Mouse (Mus musculus) mouse trophoblast stem cell (cell line): ENCODE measurements around the gene Plxnd1.

Source experiments
- in situ Hi-C, 2 experiments: fragments of 300-500 bp; cut with MseI, MboI; formaldehyde crosslinking; loops; 2 replicates in 1 of 2; 3 replicates in 1 of 2; pipeline ENCODE4 v1.15.1; 2025

The Plxnd1 gene

DNA sequence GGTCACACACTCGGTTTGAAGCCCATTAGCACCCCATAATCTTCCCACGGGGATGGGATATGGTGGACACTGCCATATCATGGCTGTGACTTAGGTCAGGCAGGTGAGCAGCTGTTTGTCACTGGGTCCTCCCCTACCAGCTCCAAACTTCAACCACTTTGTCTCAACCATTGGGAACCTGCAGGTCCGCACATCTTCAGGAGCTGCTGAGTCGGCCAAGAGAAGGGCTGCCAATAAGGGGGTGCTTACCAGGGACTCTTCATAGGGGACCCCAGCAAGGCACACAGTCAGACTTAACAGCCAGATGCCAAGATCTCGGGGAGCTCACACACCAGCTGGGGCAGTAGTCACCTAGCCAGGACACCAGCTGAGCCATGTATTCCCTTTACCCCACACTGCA lies 6.0 kb upstream of the Plxnd1 start:
- in situ Hi-C loops: no loop called here

DNA sequence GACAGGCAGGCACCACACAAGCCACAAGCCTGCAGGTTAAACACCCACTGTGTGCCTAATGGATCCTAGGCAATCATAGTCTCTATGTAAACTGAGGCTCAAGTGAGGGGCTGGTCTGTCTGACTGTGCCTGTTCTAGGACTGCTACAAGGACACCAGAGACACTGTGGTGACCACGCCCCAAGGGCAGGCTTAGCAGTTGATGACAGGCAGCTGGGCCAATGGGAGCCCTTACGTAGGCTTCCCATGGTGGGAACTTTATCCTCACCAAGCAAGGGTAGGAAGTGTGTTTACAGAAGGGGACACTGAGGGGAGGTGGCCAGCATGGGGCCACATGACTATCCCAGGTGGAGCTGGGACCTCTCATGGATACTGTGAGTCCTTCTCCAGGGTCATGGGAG lies 4.4 kb upstream of the Plxnd1 start:
- in situ Hi-C loops: no loop called here

DNA sequence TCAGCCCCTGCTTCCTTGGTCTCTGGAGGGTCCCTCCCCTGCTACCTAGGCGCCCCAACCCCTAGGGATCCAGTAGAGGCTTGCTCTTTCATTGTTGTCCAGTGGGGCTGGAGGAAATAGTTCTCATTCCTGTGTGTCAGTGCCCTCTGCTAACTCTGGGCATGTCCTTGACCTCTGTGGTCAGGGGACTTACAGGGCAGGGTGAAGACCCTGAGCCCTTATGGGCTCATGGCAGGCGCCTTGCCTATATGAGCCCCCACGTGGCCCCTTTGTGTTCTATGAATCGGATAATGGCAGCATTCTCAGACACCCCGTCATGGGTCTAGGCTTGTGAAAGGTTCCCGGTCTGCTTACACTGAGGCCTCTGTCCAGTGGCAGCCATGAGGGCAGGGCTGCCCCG lies 4.0 kb upstream of the Plxnd1 start:
- in situ Hi-C loops: no loop called here

DNA sequence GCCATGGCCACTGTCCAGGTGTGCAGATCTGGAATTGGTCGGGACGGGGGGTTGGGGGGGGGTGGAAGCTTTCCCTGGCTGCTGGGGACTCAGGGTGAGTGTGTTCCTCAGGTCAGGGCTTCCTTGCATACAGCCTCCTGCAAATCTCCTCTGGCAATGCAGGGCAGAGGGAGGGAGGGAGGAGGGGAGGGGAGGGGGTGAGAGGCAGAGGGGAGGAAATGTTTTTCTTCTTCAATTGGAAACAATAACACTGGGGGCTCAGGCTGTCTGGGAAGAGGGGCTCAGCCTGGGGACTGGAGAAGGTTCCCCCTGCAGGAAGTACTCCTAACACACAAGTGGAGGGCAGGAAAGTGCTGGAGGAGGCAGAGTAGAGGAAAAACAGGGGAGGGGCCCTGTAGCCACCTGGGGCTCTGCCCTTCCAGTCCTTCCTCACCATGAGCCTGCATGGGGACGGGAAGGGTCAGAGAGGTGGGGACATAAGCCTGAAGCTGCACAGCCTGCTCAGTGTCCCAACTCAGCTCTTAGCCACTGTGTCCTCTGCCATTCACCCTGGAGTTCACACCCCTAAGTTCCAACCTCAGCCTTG lies 3.0 kb upstream of the Plxnd1 start:
- in situ Hi-C loops: no loop called here

DNA sequence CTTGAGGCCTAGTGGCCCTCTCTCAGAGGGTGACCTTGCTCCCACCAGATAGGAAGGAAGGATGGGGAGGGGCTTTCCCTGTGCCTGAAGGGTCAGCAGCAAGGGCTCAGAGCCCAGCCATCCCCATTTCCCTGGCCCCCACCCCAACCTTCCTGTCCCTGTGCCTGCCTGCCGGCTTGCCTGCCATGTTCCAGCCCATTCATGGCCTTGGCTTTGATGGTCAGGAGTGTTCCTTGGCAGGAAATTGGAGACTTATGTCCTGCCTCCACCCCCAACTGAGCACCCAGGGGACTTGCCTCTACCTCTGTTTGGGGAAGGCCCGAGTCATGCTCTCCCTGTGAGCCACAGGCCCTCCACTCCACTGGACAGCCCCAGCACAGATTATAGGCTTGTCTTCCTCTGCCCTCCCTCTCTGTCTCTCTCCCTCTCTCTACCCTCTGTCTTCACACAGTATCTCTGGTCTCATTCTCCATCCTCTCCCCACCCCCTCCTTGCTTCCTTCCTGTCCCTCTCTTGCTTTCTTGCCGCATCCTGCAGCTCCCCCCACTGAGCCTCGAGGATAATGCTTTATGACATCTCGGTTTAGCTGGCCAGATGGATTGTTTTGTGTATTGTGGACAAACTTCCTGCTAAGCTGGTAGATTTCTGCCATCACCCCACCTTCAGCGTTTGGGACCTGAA lies 1.5 kb upstream of the Plxnd1 start:
- in situ Hi-C loops: no loop called here

DNA sequence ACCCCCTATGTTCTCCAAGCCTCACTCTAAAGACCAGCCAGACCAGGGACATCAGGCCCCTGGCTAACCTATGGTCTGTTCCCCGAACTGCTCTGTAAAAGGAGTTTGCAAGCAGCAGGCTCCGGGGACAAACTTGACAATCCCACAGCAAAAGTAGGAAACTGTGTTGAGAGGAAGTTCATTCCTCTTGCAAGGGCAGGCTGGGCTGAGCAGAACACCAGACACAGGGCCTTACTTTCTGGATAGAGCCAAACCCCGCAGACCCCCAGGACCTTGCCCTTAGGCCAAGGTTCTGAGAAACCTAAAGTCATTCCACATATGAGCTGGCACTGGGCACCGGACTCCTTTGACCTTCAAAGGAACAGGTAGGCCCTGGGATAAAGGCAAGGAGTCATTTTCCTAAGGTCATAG lies 731 bp upstream of the Plxnd1 start:
- in situ Hi-C loops: no loop called here

DNA sequence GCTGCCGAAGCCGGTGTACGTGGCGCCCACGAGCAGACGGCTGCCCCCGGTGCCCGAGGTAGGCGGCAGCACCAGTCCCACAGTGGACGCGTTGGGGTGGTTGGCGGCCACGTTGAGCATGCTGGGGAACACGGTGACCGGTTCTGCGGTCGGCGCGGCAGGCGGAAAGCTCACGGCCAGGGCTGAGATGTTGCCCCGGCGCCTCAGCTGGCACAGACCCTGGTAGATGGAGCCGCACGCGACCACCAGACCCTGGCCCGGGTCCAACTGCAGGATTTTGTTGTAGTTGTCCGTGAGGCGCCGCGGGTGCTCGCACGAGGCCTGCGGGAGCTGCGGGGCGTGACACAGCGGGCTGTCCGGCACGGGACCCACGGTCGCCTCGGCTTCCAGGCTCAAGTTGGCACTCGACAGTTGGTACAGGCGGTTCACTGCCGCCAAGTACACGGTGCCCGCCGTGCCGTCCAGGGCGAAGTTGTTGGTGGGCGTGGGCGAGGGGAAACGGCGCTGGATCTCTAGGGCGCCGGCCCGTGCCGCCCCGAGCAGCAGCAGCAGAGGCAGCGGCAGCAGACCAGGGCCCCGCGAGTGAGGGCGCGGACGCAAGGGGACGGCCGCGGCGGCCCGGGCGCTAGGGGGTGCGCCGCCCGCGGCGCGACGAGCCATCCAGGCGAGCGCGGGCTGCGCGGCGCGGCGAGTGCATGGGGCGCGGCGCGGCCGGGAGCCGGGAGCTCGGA lies 494 bp downstream of the Plxnd1 start:
- in situ Hi-C loops: no loop called here

DNA sequence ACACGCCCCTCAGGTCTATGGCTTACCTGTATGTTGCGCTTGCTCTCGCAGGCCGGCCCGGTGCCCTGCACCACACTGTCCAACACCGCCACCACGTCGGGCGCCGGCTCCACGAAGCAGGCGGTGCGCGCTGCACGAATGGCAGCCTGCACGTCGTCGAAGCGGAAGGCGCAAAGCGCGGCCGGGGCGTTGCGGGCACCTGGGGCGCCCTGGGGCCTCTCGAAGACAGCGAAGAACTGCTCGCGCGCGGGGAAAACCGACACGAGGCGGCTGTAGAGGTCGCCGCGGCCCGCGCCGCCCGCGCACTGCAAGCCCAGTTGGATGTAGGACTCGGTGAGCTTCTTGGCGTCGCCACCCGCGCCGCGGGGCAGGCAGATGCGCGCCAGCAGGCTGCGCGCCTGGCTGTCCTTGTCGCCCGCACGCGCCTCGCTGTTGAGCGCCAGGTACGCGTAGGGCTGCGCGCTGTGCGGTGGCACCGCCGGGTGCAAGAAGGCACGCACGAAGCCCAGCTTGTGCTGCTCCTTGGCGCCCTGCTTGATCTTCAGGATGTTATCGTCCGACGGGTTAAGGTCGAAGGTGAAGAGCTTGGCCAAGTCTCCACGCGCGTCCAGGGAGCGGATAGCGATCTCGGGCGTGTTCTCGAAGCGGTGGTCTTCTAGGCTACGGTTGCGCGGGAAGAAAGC lies 1.2 kb downstream of the Plxnd1 start:
- in situ Hi-C loops: no loop called here

DNA sequence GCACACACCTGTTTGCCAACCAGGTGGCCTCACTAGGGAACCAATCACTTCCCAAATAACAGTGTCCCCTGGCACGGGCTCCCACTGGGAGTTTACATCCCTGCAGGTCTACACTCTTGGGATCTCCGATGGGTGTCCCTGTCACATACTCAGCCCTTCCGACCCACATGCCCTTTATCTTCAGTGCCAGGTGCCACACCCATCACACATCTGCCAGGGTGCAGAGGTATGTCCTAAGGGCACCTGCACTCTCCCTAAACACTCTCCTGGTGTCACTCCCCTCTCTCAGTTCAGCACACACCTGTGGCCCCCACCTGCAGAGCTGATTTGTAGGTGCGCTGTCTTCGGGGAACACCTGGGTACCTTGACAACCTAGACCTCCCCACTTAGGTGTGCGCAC lies 1.8 kb downstream of the Plxnd1 start:
- in situ Hi-C loops: no loop called here

DNA sequence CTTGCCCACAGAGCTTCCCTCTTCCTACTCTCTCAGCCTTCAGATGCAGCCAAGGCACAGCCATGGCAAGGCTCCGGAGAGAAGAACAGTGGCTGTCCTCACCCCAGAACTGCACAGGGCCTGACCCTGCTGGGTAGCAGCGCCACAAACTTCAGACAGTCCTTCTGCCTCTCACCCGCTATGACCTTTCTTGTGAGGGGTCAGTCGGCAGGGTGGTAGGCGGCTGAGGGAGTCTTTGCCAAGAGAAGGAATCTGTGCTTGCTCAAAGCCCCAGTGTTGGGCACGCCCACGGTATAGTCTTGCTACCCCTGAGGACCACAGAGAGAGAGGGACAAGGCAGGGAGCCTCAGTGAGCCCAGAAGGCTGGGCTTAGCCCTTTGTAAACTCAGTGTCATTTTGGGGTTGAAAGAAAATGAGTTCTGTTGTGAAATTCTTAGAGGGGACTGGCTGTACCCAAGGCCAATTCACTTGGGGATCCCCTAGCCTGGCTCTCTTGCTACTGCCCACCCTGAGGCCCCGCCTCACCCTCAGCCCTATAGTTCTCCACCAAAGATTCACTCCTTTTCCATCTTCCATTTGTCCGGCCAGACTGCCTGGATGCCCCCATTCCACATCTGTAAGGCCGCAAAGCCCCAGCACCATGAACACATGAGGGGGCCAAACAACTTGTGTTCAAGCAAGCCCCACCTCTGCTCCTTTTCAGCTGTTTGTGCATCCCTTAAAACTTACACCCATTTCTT lies 2.8 kb downstream of the Plxnd1 start:
- in situ Hi-C loops: no loop called here

DNA sequence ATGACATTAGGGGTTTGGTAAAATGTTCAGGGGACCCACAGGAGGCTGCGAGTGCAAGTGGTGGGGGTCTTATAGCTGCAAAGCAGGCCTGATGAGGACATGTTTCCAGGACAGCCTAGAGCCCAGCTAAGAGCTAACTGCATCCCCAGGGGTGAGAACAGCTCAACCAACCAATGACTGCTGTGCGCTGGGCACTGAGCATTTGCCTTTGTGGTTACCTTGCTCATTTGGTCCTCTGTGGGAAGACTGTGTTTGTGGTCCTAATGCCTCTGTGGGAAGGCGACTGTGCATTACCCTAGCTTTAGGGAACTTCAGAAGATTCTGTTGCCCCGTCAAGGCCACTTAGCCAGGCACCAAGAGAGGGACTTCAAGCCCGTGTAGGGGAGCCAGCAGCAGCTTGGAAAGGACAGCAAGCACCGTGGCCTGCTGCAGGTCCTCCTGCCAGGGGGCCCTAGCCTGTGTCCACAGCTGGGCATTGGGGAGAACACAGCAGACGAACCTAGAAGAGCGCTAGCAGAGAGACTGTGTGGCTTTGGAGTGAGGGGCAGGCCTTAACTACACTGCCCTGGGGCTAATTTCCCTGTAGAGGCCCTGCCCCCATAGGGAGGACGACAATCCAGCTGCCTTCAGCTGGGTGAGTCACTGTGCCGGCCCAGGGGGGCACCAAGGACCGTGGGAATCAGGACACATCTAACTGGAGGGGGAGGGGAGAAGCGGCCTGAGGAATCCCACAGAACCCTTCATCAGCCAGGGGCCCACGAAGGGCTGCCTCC lies 3.5 kb downstream of the Plxnd1 start:
- in situ Hi-C loops: no loop called here

DNA sequence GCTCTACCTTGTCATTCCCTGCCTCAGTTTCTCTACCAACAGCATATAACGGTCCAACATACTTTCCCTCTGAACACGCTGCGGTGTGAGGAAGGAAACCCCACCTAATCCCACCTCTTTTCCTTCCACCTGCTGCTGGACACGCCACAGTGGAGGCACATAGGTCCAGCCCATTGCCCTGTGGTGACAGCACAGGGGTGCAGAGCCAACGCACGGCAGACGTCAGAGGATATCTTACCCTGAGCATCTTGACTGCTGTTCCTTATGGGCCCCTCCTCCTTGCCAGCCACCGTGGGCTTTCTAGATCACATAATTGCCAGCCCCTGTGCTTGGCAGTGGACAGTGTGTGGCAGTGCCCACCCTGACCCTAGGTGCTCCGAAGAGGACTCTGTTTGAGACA lies 4.3 kb downstream of the Plxnd1 start:
- in situ Hi-C loops: no loop called here

DNA sequence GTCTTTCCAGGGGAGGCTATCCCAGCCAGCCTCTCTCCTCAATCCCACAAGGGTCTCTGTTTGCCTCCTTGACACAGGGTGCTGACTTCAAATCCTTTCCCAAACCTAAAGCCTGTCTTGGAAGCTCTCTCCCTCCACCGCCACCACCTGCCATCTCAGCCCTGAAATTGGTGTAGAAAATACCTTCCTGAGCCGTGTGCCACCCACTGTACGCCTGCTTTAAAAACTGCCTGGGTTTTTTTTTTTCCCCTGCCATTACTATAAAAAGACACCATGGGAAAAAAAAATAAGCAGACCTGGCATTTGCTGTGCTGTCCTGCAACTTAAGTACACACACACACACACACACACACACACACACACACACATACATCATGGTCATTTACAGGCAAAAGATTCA lies 4.7 kb downstream of the Plxnd1 start:
- in situ Hi-C loops: no loop called here

DNA sequence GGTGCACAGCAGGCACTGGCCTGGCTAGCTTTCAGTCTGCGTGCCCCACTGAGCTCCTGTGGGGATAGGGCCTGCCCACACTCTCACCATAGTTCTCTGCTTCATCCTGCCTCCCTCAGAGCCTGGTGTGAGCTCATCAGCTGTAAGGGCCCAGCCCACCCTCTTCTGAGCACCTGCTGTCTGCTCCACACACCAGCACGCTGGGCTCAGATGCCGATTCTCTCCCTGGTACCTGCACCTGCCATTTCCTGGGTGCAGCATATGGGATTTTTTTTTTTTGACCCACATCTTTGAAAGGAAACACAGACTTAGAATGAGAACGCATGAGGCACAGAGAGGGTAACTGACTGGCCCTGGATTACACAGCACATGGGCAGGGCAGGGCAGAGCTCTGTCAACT lies 5.2 kb downstream of the Plxnd1 start:
- in situ Hi-C loops: no loop called here

DNA sequence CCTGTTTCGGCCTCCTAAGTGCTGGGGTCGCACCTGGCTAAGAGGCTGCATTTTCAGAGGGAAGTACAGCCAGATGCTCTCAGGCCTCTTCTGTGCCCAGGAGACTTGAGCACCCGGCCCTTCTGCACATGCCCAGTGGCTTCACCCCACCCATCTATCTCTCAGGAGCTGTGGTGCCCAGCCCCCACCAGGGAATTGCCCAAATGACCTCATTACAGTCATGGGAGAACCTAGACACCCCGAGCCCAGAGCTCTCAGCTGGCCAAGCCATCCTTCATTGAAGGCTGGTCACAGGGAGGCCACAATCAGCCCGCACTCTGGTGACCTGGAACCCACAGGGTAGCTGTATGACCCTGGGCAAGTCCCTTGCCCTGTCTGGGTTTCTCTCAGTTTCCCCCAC lies 5.8 kb downstream of the Plxnd1 start:
- in situ Hi-C loops: no loop called here

DNA sequence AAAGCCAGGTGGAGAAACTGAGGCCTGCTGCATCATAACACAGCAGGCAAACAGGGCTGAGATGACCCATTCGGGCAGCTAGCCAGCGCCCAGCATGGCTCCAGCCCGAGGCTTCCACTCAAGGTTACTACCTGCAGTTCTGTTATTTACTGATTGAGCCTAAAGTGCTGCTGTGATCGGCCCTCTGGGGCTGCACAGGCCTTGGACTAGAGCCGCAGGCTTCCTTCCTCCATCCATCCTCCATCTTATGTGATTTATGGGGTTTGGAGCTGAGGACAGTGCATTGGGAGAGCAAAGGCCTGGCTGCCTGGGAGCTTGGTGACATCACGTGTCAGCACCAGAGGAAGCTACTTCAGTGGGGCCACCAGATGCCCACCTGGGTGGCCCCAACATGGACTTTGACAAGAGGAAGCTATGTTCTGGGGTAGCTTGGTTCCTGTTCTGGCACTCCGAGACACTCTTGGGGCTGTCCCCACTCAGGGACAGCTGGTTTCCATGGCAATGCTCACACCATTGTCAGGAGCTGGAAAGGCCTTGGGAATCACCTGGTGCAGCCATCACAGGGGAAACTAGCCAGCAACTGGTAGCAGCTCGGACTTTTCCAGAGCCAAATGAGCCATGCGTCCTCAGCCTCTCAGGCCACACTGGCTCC lies 7.6 kb downstream of the Plxnd1 start:
- in situ Hi-C loops: no loop called here

DNA sequence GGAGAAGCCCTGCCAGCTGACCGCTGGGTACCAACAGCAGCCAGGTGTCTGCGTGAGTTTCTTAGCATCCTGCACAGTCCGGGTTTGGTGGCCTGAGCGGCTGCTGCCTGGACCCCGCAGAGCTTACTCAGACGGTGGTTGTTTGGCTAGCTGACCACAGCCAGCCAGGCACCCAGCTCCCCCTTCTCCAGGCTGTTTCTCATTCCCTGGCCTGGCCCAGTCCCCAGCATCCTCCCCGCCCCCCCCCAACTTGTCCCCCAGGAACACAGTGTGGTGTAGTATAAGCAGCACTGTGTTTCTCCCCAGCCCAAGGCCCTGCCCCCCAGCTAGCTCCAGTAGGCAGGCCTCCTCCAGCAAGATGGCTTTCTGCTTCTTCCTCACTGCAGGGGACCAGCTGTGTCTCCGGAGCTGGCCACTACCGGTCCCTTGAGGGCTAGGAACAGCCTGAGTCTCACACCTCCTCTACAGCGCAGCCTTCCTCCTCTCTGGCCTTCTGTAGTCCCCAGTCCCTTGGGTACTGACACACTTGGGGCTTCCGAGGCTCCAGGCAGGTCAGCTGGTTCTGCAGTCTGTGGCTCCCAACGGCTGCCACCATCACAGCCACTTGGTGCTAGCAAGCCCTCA lies 8.2 kb downstream of the Plxnd1 start:
- in situ Hi-C loops: no loop called here

DNA sequence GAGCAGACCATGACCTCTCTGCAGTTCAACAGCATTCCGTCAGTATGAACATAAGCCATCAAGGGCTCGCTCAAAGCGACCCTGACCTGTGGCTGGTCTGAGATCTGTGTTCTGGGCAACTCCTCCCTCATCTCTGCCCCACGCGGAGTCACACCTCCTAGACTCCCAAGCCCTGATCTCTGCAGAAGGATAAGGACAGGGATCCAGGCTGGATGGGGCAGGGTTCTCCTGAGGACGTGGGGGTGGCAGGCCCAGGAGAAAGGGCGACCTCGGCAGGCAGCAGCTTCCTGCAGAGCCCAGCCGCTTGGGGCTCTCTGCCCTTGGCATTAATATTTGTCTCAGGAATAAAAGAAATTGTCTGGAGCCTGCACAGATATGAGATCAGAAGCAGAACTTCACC lies 9.2 kb downstream of the Plxnd1 start:
- in situ Hi-C loops: no loop called here

DNA sequence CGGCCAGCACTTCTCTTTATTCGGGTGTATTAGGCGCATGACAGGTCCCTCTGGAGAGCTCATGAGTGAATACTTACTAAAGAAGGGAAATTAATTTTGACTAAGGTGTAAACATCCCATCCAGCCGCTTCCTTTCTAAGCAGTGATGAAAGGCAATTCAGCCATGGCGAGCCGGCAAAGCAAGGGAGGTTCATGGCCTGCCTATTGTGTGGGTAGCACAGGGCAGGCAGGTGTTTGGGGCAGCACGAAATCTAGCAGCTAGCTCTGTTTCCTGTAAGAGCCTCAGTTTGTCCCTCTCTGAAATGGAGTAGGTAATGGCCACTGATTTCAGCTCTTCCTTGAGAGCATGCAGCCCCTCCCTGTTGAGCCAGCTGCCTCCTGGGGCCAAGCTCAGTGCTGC lies 10.2 kb downstream of the Plxnd1 start:
- in situ Hi-C loops: no loop called here
